Mouse (Mus musculus) splenic B cell, adult 2 months (primary cell): ENCODE measurements at regions not wholly inside any gene's neighbourhood (a gene's known extent, or its start where the extent isn't known, plus 50 kb on each side); places are given as distances from the start of the nearest gene placed in this dataset.

Experiments used
- DNase-seq: peaks from one replicate; pipeline ENCODE4 v3.0.0-alpha.2; 2011; ENCODE audit warnings: low read depth, low spot score
- H3K27me3 ChIP-seq: 2 replicates; pipeline ENCODE4 v1.6.1; 2012; ENCODE audit warnings: mild to moderate bottlenecking, low read length, moderate library complexity, mixed read lengths; ENCODE audit not compliant: control insufficient read depth, poor library complexity, insufficient read depth, severe bottlenecking
- H3K36me3 ChIP-seq: 2 replicates; pipeline ENCODE4 v1.6.1; 2012; ENCODE audit warnings: mild to moderate bottlenecking, low read length, moderate library complexity, mixed read lengths; ENCODE audit not compliant: control insufficient read depth, poor library complexity, insufficient read depth, severe bottlenecking

- peak; percentile 29 for DNase-seq
- Histone ChIP-seq H3K36me3 (no peaks in the 10 kb centered on the region), H3K27me3 (no peaks in the 10 kb centered on the region)
Observed at GRCm38 (mm10) chr10:118979339-118979738, 109.3 kb upstream of the Dyrk2 start.

- Histone ChIP-seq H3K27me3 (no peaks in the 10 kb centered on the region), H3K36me3 (no peaks in the 10 kb centered on the region)
- peak; percentile 31 for DNase-seq
Observed at GRCm38 (mm10) chr10:118978181-118978743, 108.3 kb upstream of the Dyrk2 start.

- no peaks in the 10 kb centered on the region for H3K36me3 ChIP-seq
- peak; percentile 50 for DNase-seq
- no peaks in the 10 kb centered on the region for H3K27me3 ChIP-seq
Observed at GRCm38 (mm10) chr10:118976447-118976846, 106.4 kb upstream of the Dyrk2 start.

- no peak for DNase-seq
- H3K27me3 ChIP-seq: no peaks in the 10 kb centered on the region
- no peaks in the 10 kb centered on the region for H3K36me3 ChIP-seq
Observed at GRCm38 (mm10) chr10:118975772-118976171, 105.8 kb upstream of the Dyrk2 start.

- DNase-seq: no peak
- Histone ChIP-seq H3K27me3 (no peaks in the 10 kb centered on the region), H3K36me3 (no peaks in the 10 kb centered on the region)
Observed at GRCm38 (mm10) chr10:118973324-118973723, 103.3 kb upstream of the Dyrk2 start.

- H3K36me3 ChIP-seq: no peaks in the 10 kb centered on the region
- no peak for DNase-seq
- H3K27me3 ChIP-seq: no peaks in the 10 kb centered on the region
Observed at GRCm38 (mm10) chr10:118972626-118973025, 102.6 kb upstream of the Dyrk2 start.

GRCm38 (mm10) chr10:118970457-118971175, 100.6 kb upstream of the Dyrk2 start:
- DNase-seq: peak; percentile 10
- Histone ChIP-seq H3K27me3 (no peaks in the 10 kb centered on the region), H3K36me3 (no peaks in the 10 kb centered on the region)

GRCm38 (mm10) chr10:118961713-118962181, 91.7 kb upstream of the Dyrk2 start:
- Histone ChIP-seq H3K36me3 (no peaks in the 10 kb centered on the region), H3K27me3 (no peaks in the 10 kb centered on the region; the same call in 1 of the 2 replicates)
- no peak for DNase-seq

- H3K36me3 ChIP-seq: no peaks in the 10 kb centered on the region
Observed at GRCm38 (mm10) chr10:118960076-118960475, 90.1 kb upstream of the Dyrk2 start.

GRCm38 (mm10) chr10:118959623-118960022, 89.6 kb upstream of the Dyrk2 start:
- H3K27me3 ChIP-seq: no peaks in the 10 kb centered on the region; the same call in 1 of the 2 replicates
- DNase-seq: no peak
- H3K36me3 ChIP-seq: no peaks in the 10 kb centered on the region

More at GRCm38 (mm10) chr10:118960076-118960475, 90.1 kb upstream of the Dyrk2 start:
- H3K27me3 ChIP-seq: no peaks in the 10 kb centered on the region; the same call in 1 of the 2 replicates
- DNase-seq: no peak

- DNase-seq: no peak
- no peaks in the 10 kb centered on the region for H3K36me3 ChIP-seq
- H3K27me3 ChIP-seq: no peaks in the 10 kb centered on the region
Observed at GRCm38 (mm10) chr10:118956352-118956751, 86.3 kb upstream of the Dyrk2 start.

GRCm38 (mm10) chr10:118953440-118953839, 83.4 kb upstream of the Dyrk2 start:
- no peak for DNase-seq
- H3K36me3 ChIP-seq: no peaks in the 10 kb centered on the region
- no peaks in the 10 kb centered on the region for H3K27me3 ChIP-seq

- peak; percentile 62 for DNase-seq
- Histone ChIP-seq H3K36me3 (no peaks in the 10 kb centered on the region), H3K27me3 (no peaks in the 10 kb centered on the region)
Observed at GRCm38 (mm10) chr10:118952756-118953155, 82.7 kb upstream of the Dyrk2 start.

GRCm38 (mm10) chr10:118947724-118948123, 77.7 kb upstream of the Dyrk2 start:
- Histone ChIP-seq H3K27me3 (no peaks in the 10 kb centered on the region), H3K36me3 (no peaks in the 10 kb centered on the region)
- DNase-seq: no peak

- Histone ChIP-seq H3K36me3 (no peaks in the 10 kb centered on the region), H3K27me3 (no peaks in the 10 kb centered on the region)
- no peak for DNase-seq
Observed at GRCm38 (mm10) chr10:118947016-118947674, 77.1 kb upstream of the Dyrk2 start.
